Mouse (Mus musculus): ENCODE data around the gene Ralbp1.
A peak's percentile ranks its signal among the peaks of the same experiment; 100 is the strongest.

Gene Ralbp1

GRCm38 (mm10) chr17:65896016-65896415 lies 10.4 kb upstream of the Ralbp1 start:
- no peak for DNase-seq (ENCODE audit: low spot score)

- DNase-seq (ENCODE audit: low spot score), result no peak
Measured at GRCm38 (mm10) chr17:65889476-65889875, 3.9 kb upstream of the Ralbp1 start.

- no peak for DNase-seq (ENCODE audit: low spot score)
Measured at GRCm38 (mm10) chr17:65886571-65886970, 973 bp upstream of the Ralbp1 start.

- no peak for DNase-seq (ENCODE audit: low spot score)
Measured at GRCm38 (mm10) chr17:65885398-65885696, 251 bp downstream of the Ralbp1 start.

- DNase-seq (ENCODE audit: low spot score), result peak; percentile 99
Measured at GRCm38 (mm10) chr17:65884691-65885397, 754 bp downstream of the Ralbp1 start.

- peak; percentile 13 for DNase-seq (ENCODE audit: low spot score)
Measured at GRCm38 (mm10) chr17:65884061-65884669, 1.4 kb downstream of the Ralbp1 start.

- DNase-seq (ENCODE audit: low spot score), result no peak
Measured at GRCm38 (mm10) chr17:65877026-65877425, 8.6 kb downstream of the Ralbp1 start.

- peak; percentile 41 for DNase-seq (ENCODE audit: low spot score)
Measured at GRCm38 (mm10) chr17:65873834-65874233, 11.8 kb downstream of the Ralbp1 start.

- DNase-seq (ENCODE audit: low spot score), result no peak
Measured at GRCm38 (mm10) chr17:65873156-65873555, 12.4 kb downstream of the Ralbp1 start.

- peak; percentile 60 for DNase-seq (ENCODE audit: low spot score)
Measured at GRCm38 (mm10) chr17:65872652-65873051, 12.9 kb downstream of the Ralbp1 start.

- DNase-seq (ENCODE audit: low spot score), result no peak
Measured at GRCm38 (mm10) chr17:65872051-65872450, 13.5 kb downstream of the Ralbp1 start.

GRCm38 (mm10) chr17:65871641-65872041 lies 14.0 kb downstream of the Ralbp1 start:
- DNase-seq (ENCODE audit: low spot score), result no peak

GRCm38 (mm10) chr17:65870146-65870545 lies 15.5 kb downstream of the Ralbp1 start:
- DNase-seq (ENCODE audit: low spot score), result peak; percentile 85

GRCm38 (mm10) chr17:65869720-65870119 lies 15.9 kb downstream of the Ralbp1 start:
- DNase-seq (ENCODE audit: low spot score), result no peak

- no peak for DNase-seq (ENCODE audit: low spot score)
Measured at GRCm38 (mm10) chr17:65867996-65868395, 17.6 kb downstream of the Ralbp1 start.

GRCm38 (mm10) chr17:65866201-65866600 lies 19.4 kb downstream of the Ralbp1 start:
- no peak for DNase-seq (ENCODE audit: low spot score)

- DNase-seq (ENCODE audit: low spot score), result no peak
Measured at GRCm38 (mm10) chr17:65865265-65865664, 20.3 kb downstream of the Ralbp1 start.

GRCm38 (mm10) chr17:65864742-65865141 lies 20.9 kb downstream of the Ralbp1 start:
- DNase-seq (ENCODE audit: low spot score), result peak; percentile 32

GRCm38 (mm10) chr17:65863830-65864229 lies 21.8 kb downstream of the Ralbp1 start:
- no peak for DNase-seq (ENCODE audit: low spot score)

- peak; percentile 33 for DNase-seq (ENCODE audit: low spot score)
Measured at GRCm38 (mm10) chr17:65862579-65862978, 23.0 kb downstream of the Ralbp1 start.

GRCm38 (mm10) chr17:65857617-65858016 lies 28.0 kb downstream of the Ralbp1 start:
- DNase-seq (ENCODE audit: low spot score), result no peak

- DNase-seq (ENCODE audit: low spot score), result no peak
Measured at GRCm38 (mm10) chr17:65854006-65854405, 31.6 kb downstream of the Ralbp1 start.

GRCm38 (mm10) chr17:65853326-65853725 lies 32.3 kb downstream of the Ralbp1 start:
- no peak for DNase-seq (ENCODE audit: low spot score)

- DNase-seq (ENCODE audit: low spot score), result no peak
Measured at GRCm38 (mm10) chr17:65851749-65852148, 33.8 kb downstream of the Ralbp1 start.
